Mouse (Mus musculus): ENCODE measurements at regions not wholly inside any gene's neighbourhood (a gene's known extent, or its start where the extent isn't known, plus 50 kb on each side); places are given as distances from the start of the nearest gene placed in this dataset.
"Not testable (repeated sequence)": the region's sequence is repeated elsewhere in the genome, so short reads cannot be mapped to it uniquely, and the experiment has no call there.

DNA sequence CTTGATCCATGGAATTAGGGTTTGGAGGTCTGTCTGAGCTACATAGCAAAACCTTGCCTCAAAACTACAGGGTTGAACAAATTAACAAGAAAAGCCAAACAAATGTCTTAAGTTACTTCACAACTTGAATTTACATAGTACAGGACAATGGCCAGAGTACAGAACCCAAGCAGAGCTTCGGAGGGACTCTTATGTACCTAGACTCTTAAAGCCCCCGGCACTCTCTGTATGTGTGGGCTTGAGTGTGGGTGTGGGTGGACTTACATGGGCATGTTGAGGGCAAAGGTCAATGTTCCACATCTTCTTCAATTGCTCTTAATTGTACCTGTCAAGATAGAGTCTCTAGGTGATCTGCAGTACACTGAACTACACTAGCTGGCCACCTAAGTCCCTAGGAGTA, 121.1 kb upstream of the Kctd3 start:
- H3K9me3 ChIP-seq (ENCODE audit: control insufficient read depth, low read length): no peaks in the 10 kb centered on the region
- H3K27ac ChIP-seq (replicated peaks in 1 of 2; ENCODE audit: control insufficient read depth in 1 of 2, insufficient read depth in 1 of 2, low read depth in 2 of 2, low read length in 2 of 2): no peak overlapping the region
- no peak overlapping the region for H3K9ac ChIP-seq (ENCODE audit: low read length)
- WGBS: 91% methylated on average over 2 of the region's 2 CpGs
- no peaks in the 10 kb centered on the region for H3K27me3 ChIP-seq (ENCODE audit: control insufficient read depth, insufficient read depth, low read length)
- no peak overlapping the region for H3K4me3 ChIP-seq (ENCODE audit: control insufficient read depth in 1 of 2, insufficient read depth in 1 of 2, low read depth in 1 of 2, low read length in 2 of 2)
- H3K4me2 ChIP-seq (ENCODE audit: low read length): no peak overlapping the region
- no peak for ATAC-seq (ENCODE audit: insufficient number of reproducible peaks, insufficient read depth, low FRiP score, low read depth)
- no peaks in the 10 kb centered on the region for H3K4me1 ChIP-seq (ENCODE audit: control insufficient read depth in 2 of 2, insufficient read depth in 2 of 2, low read length in 2 of 2)
- H3K36me3 ChIP-seq (ENCODE audit: control insufficient read depth, insufficient read depth, low read length): no peaks in the 10 kb centered on the region

DNA sequence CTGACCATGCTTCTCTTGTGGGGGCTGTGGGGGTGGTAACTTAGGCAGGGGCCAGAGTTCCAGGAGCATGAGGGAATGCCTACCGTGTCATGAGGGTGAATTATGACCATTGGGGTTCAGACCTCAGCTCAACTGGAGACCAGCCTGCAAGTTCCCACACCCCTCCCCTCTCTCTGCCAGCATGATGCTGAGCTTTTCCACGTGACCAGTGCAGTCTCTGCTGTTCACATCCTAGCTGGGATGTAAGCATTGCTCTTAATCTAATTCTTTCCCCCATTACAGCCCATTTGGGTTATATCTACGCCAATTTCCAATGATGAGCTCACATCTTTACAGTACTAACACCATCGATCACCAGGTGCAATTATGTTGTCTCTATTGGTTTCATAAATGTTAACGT, 120.6 kb upstream of the Kctd3 start:
- not testable (repeated sequence) for H3K27me3 ChIP-seq (ENCODE audit: control insufficient read depth, insufficient read depth, low read length); H3K4me3 ChIP-seq (ENCODE audit: control insufficient read depth in 1 of 2, insufficient read depth in 1 of 2, low read depth in 1 of 2, low read length in 2 of 2); H3K4me2 ChIP-seq (ENCODE audit: low read length); H3K4me1 ChIP-seq (ENCODE audit: control insufficient read depth in 2 of 2, insufficient read depth in 2 of 2, low read length in 2 of 2); H3K9ac ChIP-seq (ENCODE audit: low read length); H3K27ac ChIP-seq (replicated peaks in 1 of 2; ENCODE audit: control insufficient read depth in 1 of 2, insufficient read depth in 1 of 2, low read depth in 2 of 2, low read length in 2 of 2); H3K36me3 ChIP-seq (ENCODE audit: control insufficient read depth, insufficient read depth, low read length); ATAC-seq (ENCODE audit: insufficient number of reproducible peaks, insufficient read depth, low FRiP score, low read depth); H3K9me3 ChIP-seq (ENCODE audit: control insufficient read depth, low read length)
- WGBS: 75% methylated on average over 5 of the region's 5 CpGs

DNA sequence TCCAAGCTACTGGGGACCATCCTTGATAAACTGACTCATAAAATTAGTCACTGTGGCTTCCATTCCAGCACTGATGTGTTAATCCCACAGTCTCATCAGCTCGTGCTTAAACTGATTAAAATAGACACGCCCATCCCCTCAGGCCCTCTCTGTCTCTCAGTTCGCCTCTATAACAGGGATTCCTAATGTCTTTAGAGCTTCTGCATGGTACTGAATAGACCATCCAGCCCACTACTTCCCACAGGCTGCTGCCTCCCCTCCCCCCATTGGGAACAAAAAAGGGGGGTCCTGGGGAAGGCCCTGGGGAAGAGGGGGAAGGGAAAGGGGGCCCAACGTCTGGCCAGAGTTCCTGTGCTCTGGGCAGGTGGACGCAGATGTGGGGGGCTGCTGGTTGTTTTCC, 119.7 kb upstream of the Kctd3 start:
- 47% methylated on average over 5 of the region's 5 CpGs for WGBS
- Histone ChIP-seq H3K36me3 (ENCODE audit: control insufficient read depth, insufficient read depth, low read length) (no peaks in the 10 kb centered on the region), H3K4me2 (ENCODE audit: low read length) (no peak overlapping the region), H3K4me3 (ENCODE audit: control insufficient read depth in 1 of 2, insufficient read depth in 1 of 2, low read depth in 1 of 2, low read length in 2 of 2) (no peak overlapping the region), H3K27me3 (ENCODE audit: control insufficient read depth, insufficient read depth, low read length) (no peaks in the 10 kb centered on the region), H3K9ac (ENCODE audit: low read length) (no peak overlapping the region), H3K27ac (replicated peaks in 1 of 2; ENCODE audit: control insufficient read depth in 1 of 2, insufficient read depth in 1 of 2, low read depth in 2 of 2, low read length in 2 of 2) (no peak overlapping the region), H3K9me3 (ENCODE audit: control insufficient read depth, low read length) (no peaks in the 10 kb centered on the region), H3K4me1 (ENCODE audit: control insufficient read depth in 2 of 2, insufficient read depth in 2 of 2, low read length in 2 of 2) (no peaks in the 10 kb centered on the region)
- ATAC-seq (ENCODE audit: insufficient number of reproducible peaks, insufficient read depth, low FRiP score, low read depth): no peak

DNA sequence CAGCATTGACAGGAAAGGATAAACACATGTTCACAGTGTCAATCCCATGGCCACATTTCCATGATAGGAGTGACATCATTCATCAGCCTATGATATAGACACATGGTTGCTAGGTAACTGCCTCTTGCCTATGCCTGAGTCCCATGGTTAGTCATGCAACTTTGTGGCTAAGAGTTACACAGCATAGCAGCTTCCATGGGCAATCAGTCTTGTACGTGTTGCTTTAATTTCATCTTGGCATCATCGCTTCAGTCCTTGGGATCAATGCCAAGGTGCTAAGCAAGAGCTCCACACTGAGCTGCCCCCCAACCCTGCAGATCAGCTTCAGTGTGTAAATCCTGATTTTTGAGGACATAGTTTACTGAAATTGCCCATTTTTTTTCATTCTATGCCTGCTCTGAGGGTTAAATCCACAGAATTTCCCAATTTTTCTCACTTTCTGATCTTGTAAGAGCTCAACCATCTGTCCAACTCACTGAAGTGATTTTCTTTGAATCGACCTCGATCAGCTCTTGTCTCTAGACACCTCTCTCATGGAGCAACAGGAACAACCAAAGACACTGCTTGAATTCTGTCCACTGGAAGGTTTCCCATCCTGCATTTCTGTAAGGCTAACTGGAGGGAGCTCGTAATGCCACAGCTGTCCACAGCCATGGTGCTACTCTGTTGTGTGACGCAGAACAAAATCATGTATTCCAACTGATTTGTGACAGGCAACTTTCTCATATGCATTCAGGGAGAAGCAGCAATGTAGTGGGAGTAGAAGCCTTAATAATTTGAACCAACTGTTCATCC, 112.5 kb upstream of the Kctd3 start:
- no peak overlapping the region for H3K27ac ChIP-seq (replicated peaks in 1 of 2; ENCODE audit: control insufficient read depth in 1 of 2, insufficient read depth in 1 of 2, low read depth in 2 of 2, low read length in 2 of 2)
- ATAC-seq (ENCODE audit: insufficient number of reproducible peaks, insufficient read depth, low FRiP score, low read depth): no peak

DNA sequence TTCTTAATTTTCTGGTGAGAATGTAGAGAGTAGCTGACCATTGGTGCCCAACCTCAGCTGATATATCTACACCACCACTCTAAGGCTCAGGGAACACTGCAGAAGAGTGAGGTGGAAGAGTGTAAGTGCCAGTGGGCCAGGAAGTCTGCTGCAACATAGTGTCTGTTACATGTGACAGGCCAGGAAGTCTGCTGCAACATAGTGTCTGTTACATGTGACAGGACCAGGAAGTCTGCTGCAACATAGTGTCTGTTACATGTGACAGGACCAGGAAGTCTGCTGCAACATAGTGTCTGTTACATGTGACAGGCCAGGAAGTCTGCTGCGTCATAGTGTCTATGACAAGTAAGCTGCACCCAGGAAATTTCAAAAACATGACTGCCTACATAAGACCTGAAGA, 111.4 kb upstream of the Kctd3 start:
- H3K9me3 ChIP-seq (ENCODE audit: control insufficient read depth, low read length); ATAC-seq (ENCODE audit: insufficient number of reproducible peaks, insufficient read depth, low FRiP score, low read depth); H3K4me2 ChIP-seq (ENCODE audit: low read length); H3K4me1 ChIP-seq (ENCODE audit: control insufficient read depth in 2 of 2, insufficient read depth in 2 of 2, low read length in 2 of 2); H3K4me3 ChIP-seq (ENCODE audit: control insufficient read depth in 1 of 2, insufficient read depth in 1 of 2, low read depth in 1 of 2, low read length in 2 of 2); H3K27ac ChIP-seq (replicated peaks in 1 of 2; ENCODE audit: control insufficient read depth in 1 of 2, insufficient read depth in 1 of 2, low read depth in 2 of 2, low read length in 2 of 2); H3K36me3 ChIP-seq (ENCODE audit: control insufficient read depth, insufficient read depth, low read length); H3K27me3 ChIP-seq (ENCODE audit: control insufficient read depth, insufficient read depth, low read length); H3K9ac ChIP-seq (ENCODE audit: low read length): not testable (repeated sequence)
- 52% methylated on average over 1 of the region's 1 CpGs for WGBS

More for the DNA sequence above, 112.5 kb upstream of the Kctd3 start:
- Histone ChIP-seq H3K9me3 (ENCODE audit: control insufficient read depth, low read length) (no peaks in the 10 kb centered on the region), H3K4me3 (ENCODE audit: control insufficient read depth in 1 of 2, insufficient read depth in 1 of 2, low read depth in 1 of 2, low read length in 2 of 2) (no peak overlapping the region), H3K27me3 (ENCODE audit: control insufficient read depth, insufficient read depth, low read length) (no peaks in the 10 kb centered on the region), H3K9ac (ENCODE audit: low read length) (no peak overlapping the region), H3K4me2 (ENCODE audit: low read length) (no peak overlapping the region), H3K4me1 (ENCODE audit: control insufficient read depth in 2 of 2, insufficient read depth in 2 of 2, low read length in 2 of 2) (no peaks in the 10 kb centered on the region), H3K36me3 (ENCODE audit: control insufficient read depth, insufficient read depth, low read length) (no peaks in the 10 kb centered on the region)
- WGBS: 82% methylated on average over 6 of the region's 6 CpGs

DNA sequence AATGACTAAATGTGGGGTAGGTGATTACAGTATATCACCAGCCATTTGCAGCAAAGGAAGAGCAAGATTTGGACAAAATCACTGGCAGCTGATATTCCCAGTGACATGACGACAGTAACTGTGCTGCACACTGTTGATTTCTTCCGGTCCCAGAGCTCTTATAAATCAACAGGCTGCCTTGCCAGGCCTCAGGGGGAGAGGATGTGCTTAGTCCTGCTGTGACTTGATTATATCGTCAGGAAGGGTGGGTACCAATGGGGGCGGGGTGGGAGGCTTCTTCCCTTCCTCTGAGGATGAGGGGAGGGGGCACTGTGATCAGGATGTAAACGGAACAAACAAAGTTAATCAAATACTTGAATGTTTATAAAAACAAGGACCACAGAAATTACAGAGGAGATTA, 110.9 kb upstream of the Kctd3 start:
- Histone ChIP-seq H3K36me3 (ENCODE audit: control insufficient read depth, insufficient read depth, low read length) (no peaks in the 10 kb centered on the region), H3K9me3 (ENCODE audit: control insufficient read depth, low read length) (no peaks in the 10 kb centered on the region), H3K4me1 (ENCODE audit: control insufficient read depth in 2 of 2, insufficient read depth in 2 of 2, low read length in 2 of 2) (no peaks in the 10 kb centered on the region), H3K4me3 (ENCODE audit: control insufficient read depth in 1 of 2, insufficient read depth in 1 of 2, low read depth in 1 of 2, low read length in 2 of 2) (no peak overlapping the region), H3K27ac (replicated peaks in 1 of 2; ENCODE audit: control insufficient read depth in 1 of 2, insufficient read depth in 1 of 2, low read depth in 2 of 2, low read length in 2 of 2) (no peak overlapping the region), H3K9ac (ENCODE audit: low read length) (no peak overlapping the region), H3K27me3 (ENCODE audit: control insufficient read depth, insufficient read depth, low read length) (no peaks in the 10 kb centered on the region), H3K4me2 (ENCODE audit: low read length) (no peak overlapping the region)
- no peak for ATAC-seq (ENCODE audit: insufficient number of reproducible peaks, insufficient read depth, low FRiP score, low read depth)
- WGBS: 35% methylated on average over 5 of the region's 5 CpGs

DNA sequence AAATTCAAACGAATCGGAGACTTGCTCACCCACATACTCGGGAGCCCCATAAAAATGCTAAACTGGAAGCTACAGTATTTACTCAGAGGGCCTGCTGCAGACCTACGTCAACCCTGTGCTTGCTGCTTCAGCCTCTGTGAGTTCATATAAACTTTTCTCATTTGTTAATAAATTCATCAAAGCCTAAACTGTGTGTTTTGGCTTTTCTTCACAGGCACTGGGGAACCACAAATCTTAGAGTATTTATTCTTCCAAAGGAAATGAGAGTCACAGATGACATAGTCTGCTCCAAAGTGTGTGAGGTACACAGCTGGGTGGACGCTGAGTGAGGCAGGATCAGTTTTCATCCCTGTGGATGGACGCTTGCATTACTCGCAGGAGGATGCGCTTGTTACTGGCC, 108.3 kb upstream of the Kctd3 start:
- Histone ChIP-seq H3K27ac (replicated peaks in 1 of 2; ENCODE audit: control insufficient read depth in 1 of 2, insufficient read depth in 1 of 2, low read depth in 2 of 2, low read length in 2 of 2) (no peak overlapping the region), H3K4me2 (ENCODE audit: low read length) (no peak overlapping the region), H3K9ac (ENCODE audit: low read length) (no peak overlapping the region), H3K36me3 (ENCODE audit: control insufficient read depth, insufficient read depth, low read length) (no peaks in the 10 kb centered on the region), H3K4me3 (ENCODE audit: control insufficient read depth in 1 of 2, insufficient read depth in 1 of 2, low read depth in 1 of 2, low read length in 2 of 2) (no peak overlapping the region), H3K9me3 (ENCODE audit: control insufficient read depth, low read length) (no peaks in the 10 kb centered on the region), H3K4me1 (ENCODE audit: control insufficient read depth in 2 of 2, insufficient read depth in 2 of 2, low read length in 2 of 2) (no peaks in the 10 kb centered on the region), H3K27me3 (ENCODE audit: control insufficient read depth, insufficient read depth, low read length) (no peaks in the 10 kb centered on the region)
- WGBS: 82% methylated on average over 8 of the region's 8 CpGs
- ATAC-seq (ENCODE audit: insufficient number of reproducible peaks, insufficient read depth, low FRiP score, low read depth): no peak

DNA sequence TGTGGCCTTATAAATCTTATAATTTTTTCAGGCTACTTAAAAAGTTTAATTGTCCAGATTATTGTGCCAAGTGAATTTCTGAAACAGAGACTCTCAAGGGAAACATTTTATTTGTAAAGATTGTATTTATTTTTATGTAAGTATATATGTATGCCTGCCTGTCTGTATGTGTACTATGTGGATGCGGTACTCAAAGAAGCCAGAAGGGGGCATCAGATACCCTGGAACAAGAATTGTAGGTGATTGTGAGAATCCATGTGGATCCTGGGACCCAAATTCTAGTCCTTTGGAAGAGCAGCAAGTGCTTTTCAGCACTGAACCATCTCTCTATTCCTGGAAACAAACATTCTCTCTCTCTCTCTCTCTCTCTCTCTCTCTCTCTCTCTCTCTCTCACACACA, 107.6 kb upstream of the Kctd3 start:
- Histone ChIP-seq H3K36me3 (ENCODE audit: control insufficient read depth, insufficient read depth, low read length) (no peaks in the 10 kb centered on the region), H3K4me2 (ENCODE audit: low read length) (no peak overlapping the region), H3K4me3 (ENCODE audit: control insufficient read depth in 1 of 2, insufficient read depth in 1 of 2, low read depth in 1 of 2, low read length in 2 of 2) (no peak overlapping the region), H3K27me3 (ENCODE audit: control insufficient read depth, insufficient read depth, low read length) (no peaks in the 10 kb centered on the region), H3K9ac (ENCODE audit: low read length) (no peak overlapping the region), H3K27ac (replicated peaks in 1 of 2; ENCODE audit: control insufficient read depth in 1 of 2, insufficient read depth in 1 of 2, low read depth in 2 of 2, low read length in 2 of 2) (no peak overlapping the region), H3K9me3 (ENCODE audit: control insufficient read depth, low read length) (no peaks in the 10 kb centered on the region), H3K4me1 (ENCODE audit: control insufficient read depth in 2 of 2, insufficient read depth in 2 of 2, low read length in 2 of 2) (no peaks in the 10 kb centered on the region)
- 100% methylated on average over 1 of the region's 1 CpGs for WGBS
- no peak for ATAC-seq (ENCODE audit: insufficient number of reproducible peaks, insufficient read depth, low FRiP score, low read depth)

Data from heart, embryonic 14.5 days (tissue).